Mouse (Mus musculus): ENCODE results near the gene Dpf1.

Gene Dpf1

GRCm38 (mm10) chr7:29288942-29289638, 14.7 kb upstream of the Dpf1 start, which contains the start of gene Ppp1r14a:
Ppp1r14a (plus strand) TSS chr7:29289308.
- DNase-seq (ENCODE audit: low read depth, low spot score) = peak; percentile 80

- no peak for DNase-seq (ENCODE audit: low read depth, low spot score)
Measured at GRCm38 (mm10) chr7:29289856-29290255, 13.9 kb upstream of the Dpf1 start.

GRCm38 (mm10) chr7:29290691-29291485, 12.9 kb upstream of the Dpf1 start:
- no peak for DNase-seq (ENCODE audit: low read depth, low spot score)

GRCm38 (mm10) chr7:29291616-29292457, 11.9 kb upstream of the Dpf1 start:
- no peak for DNase-seq (ENCODE audit: low read depth, low spot score)

GRCm38 (mm10) chr7:29292458-29293098, 11.2 kb upstream of the Dpf1 start:
- no peak for DNase-seq (ENCODE audit: low read depth, low spot score)

GRCm38 (mm10) chr7:29293131-29294065, 10.4 kb upstream of the Dpf1 start:
- peak; percentile 98 for DNase-seq (ENCODE audit: low read depth, low spot score)

GRCm38 (mm10) chr7:29294111-29294761, 9.5 kb upstream of the Dpf1 start:
- DNase-seq (ENCODE audit: low read depth, low spot score) = no peak

GRCm38 (mm10) chr7:29295861-29296647, 7.7 kb upstream of the Dpf1 start:
- no peak for DNase-seq (ENCODE audit: low read depth, low spot score)

- peak; percentile 92 for DNase-seq (ENCODE audit: low read depth, low spot score)
Measured at GRCm38 (mm10) chr7:29296998-29297397, 6.8 kb upstream of the Dpf1 start.

- peak; percentile 90 for DNase-seq (ENCODE audit: low read depth, low spot score)
Measured at GRCm38 (mm10) chr7:29301127-29301566, 2.6 kb upstream of the Dpf1 start.

GRCm38 (mm10) chr7:29302641-29303040, 1.1 kb upstream of the Dpf1 start:
- no peak for DNase-seq (ENCODE audit: low read depth, low spot score)

GRCm38 (mm10) chr7:29304463-29305262, 912 bp downstream of the Dpf1 start:
- DNase-seq (ENCODE audit: low read depth, low spot score) = peak; percentile 78

GRCm38 (mm10) chr7:29305263-29305988, 1.7 kb downstream of the Dpf1 start:
- peak; percentile 44 for DNase-seq (ENCODE audit: low read depth, low spot score)

- peak; percentile 42 for DNase-seq (ENCODE audit: low read depth, low spot score)
Measured at GRCm38 (mm10) chr7:29306108-29306507, 2.4 kb downstream of the Dpf1 start.

GRCm38 (mm10) chr7:29306619-29307018, 2.9 kb downstream of the Dpf1 start:
- DNase-seq (ENCODE audit: low read depth, low spot score) = peak; percentile 81

GRCm38 (mm10) chr7:29307350-29308104, 3.8 kb downstream of the Dpf1 start:
- peak; percentile 89 for DNase-seq (ENCODE audit: low read depth, low spot score)
